Mouse (Mus musculus) B cell, adult 2 months (primary cell): ENCODE measurements at regions not wholly inside any gene's neighbourhood (a gene's known extent, or its start where the extent isn't known, plus 50 kb on each side); places are given as distances from the start of the nearest gene placed in this dataset.

ENCODE experiments used
- DNase-seq, 2 experiments: peaks; one replicate each; pipeline ENCODE4 v3.0.0; 2022

GRCm38 (mm10) chr1:152313480-152313879 is 73.0 kb downstream of the Tsen15 start:
- DNase-seq: peak in 1 of 2 experiments; percentile 8

GRCm38 (mm10) chr1:152305461-152305860 is 81.0 kb downstream of the Tsen15 start:
- DNase-seq: no peak

DNA sequence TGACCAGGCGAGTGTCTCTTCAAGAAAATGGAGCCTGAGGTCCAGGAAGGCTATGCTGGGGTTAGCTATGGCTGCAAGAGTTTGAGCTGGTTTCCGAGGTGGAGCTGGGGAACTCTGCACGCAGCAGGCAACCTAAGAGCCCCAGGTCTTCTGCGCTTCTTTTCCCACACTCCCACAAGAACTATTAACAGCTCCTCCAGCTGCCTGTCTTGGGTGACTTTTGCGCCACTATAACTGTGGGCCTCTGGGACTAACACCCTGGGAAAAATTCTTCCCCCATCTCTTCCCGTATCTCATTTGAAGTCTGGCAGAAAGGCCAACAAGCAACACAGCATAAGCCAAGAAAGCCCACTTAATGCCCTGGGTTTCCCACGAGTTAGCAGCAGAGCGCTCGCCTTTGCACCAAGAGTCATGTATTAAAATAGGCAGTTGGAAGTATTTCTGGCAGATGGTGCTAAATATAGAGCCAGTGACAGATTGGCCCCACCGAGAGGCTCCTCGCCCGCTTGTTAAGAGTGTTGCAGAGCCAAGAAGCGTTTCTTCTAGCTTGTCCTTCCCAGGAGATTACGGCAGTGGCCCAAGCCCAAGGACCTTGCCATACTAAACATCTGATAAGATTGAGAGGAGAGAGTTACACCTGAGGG is 81.9 kb downstream of the Tsen15 start:
- DNase-seq: no peak

- DNase-seq: no peak
These were observed 85.1 kb downstream of the Tsen15 start for GRCm38 (mm10) chr1:152301355-152301754.

DNA sequence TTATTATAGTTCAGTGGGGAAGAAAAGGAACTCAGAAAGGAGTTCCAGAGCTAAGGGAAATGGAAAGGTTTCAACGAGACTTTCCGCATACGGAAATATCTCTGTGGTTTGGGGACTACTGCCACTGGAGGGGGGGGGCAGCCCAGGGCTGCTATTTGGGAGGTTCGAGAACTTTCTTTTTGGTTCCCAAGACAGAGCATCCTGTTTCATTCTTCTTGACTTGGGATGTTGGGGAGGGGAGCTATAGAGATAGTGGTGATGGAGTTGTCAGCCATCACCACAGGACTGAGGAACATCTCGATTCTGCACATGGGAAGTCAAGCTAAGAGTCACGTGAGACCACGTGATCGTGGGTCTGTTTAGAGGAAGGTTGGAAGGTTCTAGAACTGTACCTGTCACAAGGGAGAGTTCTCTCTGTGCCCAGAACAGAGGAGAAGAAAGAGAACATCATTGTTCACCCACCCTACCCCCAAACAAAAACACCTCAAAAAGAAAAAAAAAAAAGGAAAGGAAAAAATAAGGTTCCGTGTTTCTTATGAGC is 94.2 kb downstream of the Tsen15 start:
- DNase-seq: peak; percentile 26 to 28

GRCm38 (mm10) chr1:152290768-152291167 is 95.7 kb downstream of the Tsen15 start:
- DNase-seq: peak; percentile 61 to 63

DNA sequence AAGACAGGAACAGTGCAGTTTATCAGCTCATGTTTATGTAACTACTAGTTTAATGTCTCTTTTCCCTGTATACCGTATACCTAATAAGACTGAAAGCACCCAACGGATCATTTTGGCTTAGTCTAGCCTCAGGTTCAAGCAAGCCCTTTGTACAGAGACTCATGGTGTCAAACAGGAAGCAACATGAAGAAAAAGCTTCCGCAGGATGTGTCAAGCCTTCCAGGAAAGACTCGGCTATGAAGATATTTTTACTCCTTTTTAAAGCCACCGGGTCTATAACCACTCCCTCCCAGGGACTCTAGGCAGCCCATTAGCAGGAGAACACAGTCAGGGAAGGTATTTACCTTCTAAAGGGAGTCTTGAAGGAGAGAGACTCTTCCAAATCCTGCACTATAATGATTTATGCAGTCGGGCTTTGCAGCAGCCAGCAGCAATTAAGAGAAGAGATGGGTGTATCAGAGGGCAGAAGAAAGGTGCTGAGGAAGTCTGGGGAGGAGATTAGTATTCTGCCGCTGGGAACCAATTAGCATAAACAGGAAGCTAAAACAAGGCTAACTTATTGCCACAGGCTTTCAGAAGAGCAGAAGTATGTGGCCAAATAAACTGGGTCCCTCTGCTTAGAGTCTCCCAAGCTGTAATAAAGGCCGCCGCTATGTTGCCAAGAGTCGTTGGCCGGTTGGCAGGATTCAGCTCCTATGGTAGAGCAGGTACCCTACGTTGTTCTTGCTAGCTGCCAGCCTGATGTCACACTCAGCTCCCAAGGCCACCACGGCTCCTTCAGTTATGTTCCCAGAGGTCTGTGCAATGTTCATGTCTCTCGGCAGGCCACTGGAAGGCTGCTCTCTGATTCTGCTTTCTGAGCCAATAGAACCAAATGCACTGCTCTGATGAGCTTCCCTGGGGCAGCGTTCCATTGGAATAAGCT is 98.7 kb downstream of the Tsen15 start:
- peak in 1 of 2 experiments; percentile 6 for DNase-seq

DNA sequence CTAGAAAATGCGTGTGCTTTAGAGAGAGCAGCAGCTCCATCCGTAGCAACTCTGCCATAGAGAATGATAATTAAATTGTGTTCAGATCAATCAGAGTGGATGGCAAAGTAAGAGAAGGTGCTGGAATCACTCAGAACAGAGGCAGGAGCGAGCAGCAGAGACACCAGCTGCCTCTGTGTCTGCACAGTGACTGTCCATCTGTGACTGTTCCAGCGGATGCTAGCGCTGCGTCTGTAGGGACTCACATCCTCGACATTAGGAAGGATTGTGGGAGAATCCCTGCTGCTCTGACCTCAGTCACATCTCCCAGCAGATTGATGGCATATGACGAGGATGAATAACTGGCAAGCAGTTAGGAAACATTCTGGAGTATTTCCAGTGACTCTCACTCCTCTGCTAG is 99.8 kb downstream of the Tsen15 start:
- no peak for DNase-seq

DNA sequence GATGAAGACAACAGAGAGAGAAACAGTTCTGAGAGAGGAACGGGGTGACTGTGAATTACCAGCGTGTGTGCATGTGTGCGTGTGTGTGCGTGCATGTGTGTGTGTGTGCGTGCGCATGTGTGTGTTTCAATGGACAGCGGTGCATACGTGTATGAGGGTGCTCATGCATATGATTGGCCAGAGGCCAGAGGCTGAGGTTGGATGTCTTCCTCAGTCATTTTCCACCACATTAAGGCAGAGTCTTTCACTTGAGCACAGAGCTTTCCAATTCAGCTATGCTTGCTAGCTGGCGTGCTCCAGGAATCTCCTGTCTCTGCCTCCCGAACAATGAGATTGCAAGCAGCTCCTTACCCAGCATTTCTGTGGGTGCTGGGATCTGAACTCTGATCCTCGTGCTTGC is 104.4 kb downstream of the Tsen15 start:
- no peak for DNase-seq

- no peak for DNase-seq
These were observed 105.3 kb downstream of the Tsen15 start for GRCm38 (mm10) chr1:152281201-152281600.

DNA sequence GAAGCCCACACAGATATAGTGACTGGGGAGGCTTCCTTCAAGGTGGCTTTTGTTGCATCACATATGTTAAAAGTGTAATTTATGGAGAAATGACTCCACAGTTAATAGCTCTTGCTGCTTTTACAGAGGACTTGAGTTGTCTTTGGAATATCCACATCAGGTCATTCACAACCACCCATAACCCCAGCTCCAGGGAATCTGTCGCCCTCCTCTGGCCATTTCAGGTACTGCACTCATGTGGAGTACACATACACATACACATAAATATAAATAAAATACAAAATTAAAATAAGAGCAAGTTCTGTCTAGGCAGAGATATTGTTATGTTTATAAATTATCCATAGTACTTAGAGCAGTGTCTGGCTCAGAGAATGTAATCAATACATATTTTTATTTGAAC is 106.5 kb downstream of the Tsen15 start:
- DNase-seq: peak; percentile 37 to 40

DNA sequence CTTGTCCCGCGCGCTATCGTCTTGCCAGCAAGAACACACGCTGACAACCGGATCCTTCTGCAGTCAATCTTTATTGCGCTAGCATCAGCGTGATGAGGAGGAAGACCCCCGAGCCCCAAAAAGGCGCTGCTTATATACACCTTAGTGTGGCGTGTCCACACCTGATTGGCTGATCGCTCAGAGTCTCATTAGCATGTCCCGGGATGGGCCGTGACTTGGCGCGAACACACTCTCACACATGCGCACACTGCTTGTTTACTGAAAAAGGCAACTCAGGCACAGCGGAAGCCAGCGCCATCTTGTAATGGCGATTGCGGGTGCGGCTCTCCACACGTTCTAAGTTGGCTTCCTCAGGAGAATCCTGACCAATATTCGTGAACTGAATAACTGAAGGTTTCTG is 111.5 kb downstream of the Tsen15 start:
- DNase-seq: no peak

- no peak for DNase-seq
These were observed 113.1 kb downstream of the Tsen15 start for GRCm38 (mm10) chr1:152273430-152273829.

DNA sequence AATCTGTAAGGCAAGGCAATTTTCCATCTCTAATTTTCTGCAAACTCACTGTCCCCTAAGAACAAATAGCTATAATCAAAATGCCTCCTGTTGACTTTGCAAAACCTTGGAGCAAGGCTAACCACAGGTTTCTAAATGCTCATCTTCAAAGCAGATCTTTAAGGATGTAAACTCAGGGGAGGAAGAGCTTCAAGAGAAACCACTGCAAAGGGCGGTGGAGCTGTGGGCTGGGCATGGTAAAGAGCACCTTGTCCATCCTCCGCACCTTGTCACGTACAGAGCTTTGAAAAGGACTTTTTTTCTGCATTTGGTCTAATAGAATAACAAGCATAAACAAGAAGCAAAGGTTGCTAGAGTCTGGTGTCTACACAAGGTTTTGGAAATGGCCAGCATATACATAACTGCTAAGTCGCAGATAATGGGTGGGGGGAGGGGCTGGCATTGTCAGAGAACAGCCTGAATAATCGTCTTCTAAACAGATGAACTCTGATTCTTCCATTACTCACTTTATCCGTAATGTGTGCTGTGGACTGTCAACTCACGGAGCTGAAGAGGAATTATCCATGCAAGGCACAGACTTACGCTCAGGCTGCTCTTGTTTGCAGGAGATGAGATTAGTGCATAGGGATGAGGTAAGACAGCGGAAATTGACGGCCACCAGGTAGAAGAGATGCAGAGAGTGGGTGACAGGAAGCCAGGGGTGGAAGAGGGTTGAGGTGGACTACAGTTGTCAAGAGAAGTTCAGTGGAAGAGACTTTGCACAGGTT is 116.4 kb downstream of the Tsen15 start:
- DNase-seq: no peak

- no peak for DNase-seq
These were observed 120.1 kb downstream of the Tsen15 start for GRCm38 (mm10) chr1:152266390-152266789.

GRCm38 (mm10) chr1:152264981-152265380 is 121.5 kb downstream of the Tsen15 start:
- no peak for DNase-seq

DNA sequence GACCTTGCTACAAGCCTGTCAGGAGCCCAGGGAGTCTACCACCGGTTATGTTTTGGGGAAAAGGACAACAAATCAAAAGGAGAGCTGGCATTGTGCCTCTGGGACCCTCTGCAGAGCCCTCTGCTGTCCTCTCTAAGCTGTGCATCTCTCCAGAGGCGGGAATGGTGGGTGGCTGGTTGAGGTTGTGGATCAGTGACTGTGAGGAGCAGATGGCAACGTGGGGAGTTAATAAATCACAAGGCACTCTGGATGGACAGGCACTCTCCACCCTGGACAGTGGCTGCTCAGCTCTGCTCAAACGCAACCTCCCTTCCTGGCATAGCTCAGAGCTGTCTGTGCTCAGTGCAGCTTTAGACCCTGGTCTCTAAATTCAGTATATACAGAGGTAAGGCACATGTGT is 125.0 kb downstream of the Tsen15 start:
- no peak for DNase-seq

GRCm38 (mm10) chr1:152260950-152261349 is 125.5 kb downstream of the Tsen15 start:
- DNase-seq: no peak

DNA sequence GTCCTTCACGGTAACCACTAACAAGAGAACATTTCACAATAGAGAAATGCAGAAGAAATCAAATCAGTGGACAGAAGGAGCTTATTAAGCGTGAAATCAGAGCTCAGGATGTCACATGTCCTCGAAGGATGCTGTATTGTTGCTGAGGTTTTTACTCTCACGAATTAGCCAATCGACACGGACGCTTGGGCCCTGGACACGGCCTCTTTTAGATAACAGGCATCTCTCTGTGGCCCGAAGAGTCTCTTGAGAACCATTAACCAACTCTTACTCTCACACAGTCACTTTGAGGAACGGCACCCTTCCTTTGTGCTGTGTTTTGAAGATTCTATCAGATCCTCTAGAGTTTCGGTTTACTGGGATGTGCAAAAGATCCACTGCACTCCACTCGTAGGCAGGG is 128.2 kb downstream of the Tsen15 start:
- DNase-seq: no peak

GRCm38 (mm10) chr1:152253906-152254305 is 132.6 kb downstream of the Tsen15 start:
- DNase-seq: peak in 1 of 2 experiments; percentile 2

- DNase-seq: no peak
These were observed 133.0 kb downstream of the Tsen15 start for GRCm38 (mm10) chr1:152253486-152253885.

GRCm38 (mm10) chr1:152252658-152253267 is 133.7 kb downstream of the Tsen15 start:
- no peak for DNase-seq

- DNase-seq: no peak
These were observed 145.5 kb downstream of the Tsen15 start for GRCm38 (mm10) chr1:152241026-152241425.
